Mouse (Mus musculus) CH12.LX (cell line): ENCODE measurements at regions not wholly inside any gene's neighbourhood (a gene's known extent, or its start where the extent isn't known, plus 50 kb on each side); places are given as distances from the start of the nearest gene placed in this dataset.

ENCODE experiments used
- CTCF ChIP-seq, 2 experiments: IDR thresholded peaks in 1 of 2; conservative IDR thresholded peaks in 1 of 2; 2 replicates each; pipeline ENCODE4 v1.5.1; 2011 to 2012; ENCODE audit warnings: low read depth in 2 of 2, low read length in 2 of 2, improper control_type of control experiment in 1 of 2, inconsistent platforms in 1 of 2, mild to moderate bottlenecking in 1 of 2, moderate library complexity in 1 of 2
- EP300 ChIP-seq: IDR thresholded peaks from 2 replicates; pipeline ENCODE4 v1.6.1; 2011; ENCODE audit warnings: low read length, improper control_type of control experiment
- GABPA ChIP-seq: IDR thresholded peaks from 2 replicates; pipeline ENCODE4 v1.6.1; 2012; ENCODE audit warnings: low read depth, low read length, improper control_type of control experiment, inconsistent platforms; ENCODE audit not compliant: insufficient replicate concordance
- JUN ChIP-seq: IDR thresholded peaks from 2 replicates; pipeline ENCODE4 v1.6.1; 2011; ENCODE audit warnings: low read depth, mild to moderate bottlenecking, low read length, improper control_type of control experiment, moderate library complexity; ENCODE audit not compliant: insufficient read depth
- MAFK ChIP-seq: IDR thresholded peaks from 2 replicates; pipeline ENCODE4 v1.6.1; 2011; ENCODE audit warnings: low read length, improper control_type of control experiment; ENCODE audit not compliant: insufficient replicate concordance
- MAX ChIP-seq: IDR thresholded peaks from 2 replicates; pipeline ENCODE4 v1.6.1; 2011; ENCODE audit warnings: low read length, improper control_type of control experiment
- MEF2A ChIP-seq: IDR thresholded peaks from 2 replicates; pipeline ENCODE4 v1.6.1; 2014; ENCODE audit warnings: low read depth, mild to moderate bottlenecking, inconsistent platforms, low read length, improper control_type of control experiment, borderline replicate concordance
- NELFE ChIP-seq: IDR thresholded peaks from 2 replicates; pipeline ENCODE4 v1.6.1; 2011; ENCODE audit warnings: low read depth, low read length, improper control_type of control experiment
- POLR2A ChIP-seq: IDR thresholded peaks from 2 replicates; pipeline ENCODE4 v1.6.1; 2011; ENCODE audit warnings: low read depth, mild to moderate bottlenecking, improper control_type of control experiment, low read length
- RAD21 ChIP-seq: IDR thresholded peaks from 2 replicates; pipeline ENCODE4 v1.6.1; 2011; ENCODE audit warnings: low read depth, mild to moderate bottlenecking, low read length, improper control_type of control experiment, moderate library complexity
- TCF12 ChIP-seq: IDR thresholded peaks from 2 replicates; pipeline ENCODE4 v1.6.1; 2014; ENCODE audit warnings: low read depth, mild to moderate bottlenecking, inconsistent platforms, low read length, improper control_type of control experiment
- UBTF ChIP-seq: IDR thresholded peaks from 2 replicates; pipeline ENCODE4 v1.6.1; 2012; ENCODE audit warnings: low read depth, mild to moderate bottlenecking, inconsistent platforms, low read length, improper control_type of control experiment, moderate library complexity
- ZKSCAN1 ChIP-seq: IDR thresholded peaks from 2 replicates; pipeline ENCODE4 v1.6.1; 2012; ENCODE audit warnings: low read depth, inconsistent platforms, low read length, improper control_type of control experiment, borderline replicate concordance

DNA sequence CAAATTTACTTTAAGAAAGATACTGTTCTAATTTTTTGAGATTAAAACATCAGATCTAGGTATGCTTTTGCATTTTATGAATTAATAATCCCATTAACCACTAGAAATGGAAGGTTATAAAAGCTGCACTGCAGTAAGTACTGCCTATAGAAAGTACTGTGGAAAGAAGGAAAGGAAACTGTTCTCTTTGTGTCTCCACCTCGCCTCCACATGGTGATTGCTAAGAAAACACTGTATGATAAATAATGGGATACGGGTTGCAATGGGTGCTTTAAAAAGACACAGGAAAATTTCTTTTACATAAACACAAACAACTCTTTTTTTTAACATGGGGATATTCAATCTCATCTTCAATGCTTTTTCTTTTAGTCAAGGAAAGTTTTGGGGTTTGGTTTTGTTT, 519.2 kb upstream of the Sptlc3 start:
- TF ChIP-seq CTCF (conservative IDR thresholded peaks at IDR 0.05 in 1 of 2, IDR thresholded peaks at IDR 0.05 in 1 of 2; ENCODE audit: low read depth in 2 of 2, low read length in 2 of 2) (no peak), MAFK (no peak), GABPA (no peak), EP300 (no peak), POLR2A (no peak), MEF2A (no peak), NELFE (no peak), TCF12 (no peak), RAD21 (no peak), JUN (no peak), UBTF (no peak), MAX (no peak), ZKSCAN1 (no peak)
